Mouse (Mus musculus) spleen, adult 2 months (tissue): Measurements from ENCODE around the gene Snx22.

Experiments
- CTCF ChIP-seq: fragments of 200-500 bp; IDR thresholded peaks from 2 replicates; pipeline ENCODE4 v1.5.1; 2011; ENCODE audit warnings: mild to moderate bottlenecking, inconsistent platforms; ENCODE audit not compliant: insufficient read depth, insufficient read length, insufficient replicate concordance; ENCODE audit errors: extremely low read depth
- POLR2A ChIP-seq: fragments of 200-500 bp; IDR thresholded peaks from 2 replicates; pipeline ENCODE4 v1.6.1; 2011; ENCODE audit warnings: low read depth, low read length, inconsistent platforms

DNA sequence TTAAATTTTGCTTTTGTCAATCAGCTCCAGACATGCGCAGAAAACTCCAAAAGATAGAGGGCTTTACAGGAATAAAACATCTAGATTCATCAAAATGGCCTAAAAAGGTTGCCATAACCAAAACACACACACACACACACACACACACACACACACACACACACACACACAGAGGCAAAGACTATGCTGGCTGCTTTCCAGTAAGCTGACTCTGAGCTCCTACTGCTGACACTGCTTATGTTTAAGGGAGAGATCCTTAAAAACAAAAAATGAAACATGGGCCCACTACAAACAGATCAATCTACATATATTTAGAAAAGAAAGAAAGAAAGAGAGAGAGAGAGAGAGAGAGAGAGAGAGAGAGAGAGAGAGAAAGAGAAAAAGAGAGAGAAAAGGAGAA, 16.8 kb downstream of the Snx22 start:
- no peak for TF ChIP-seq POLR2A
- no peak for TF ChIP-seq CTCF
